Comparison of ENCODE assay signal across 13 mouse cellular contexts in genomic region chr3:52800673-52801072, GRCm38 (mm10).
A peak's percentile ranks its signal among the peaks of the same experiment; 100 is the strongest.
DNase-seq lines count a peak whose midpoint lies in the region; ATAC-seq lines count a peak whose summit lies in the region.
"Had no signal": no experiment of that assay in that cellular context is flagged by ENCODE, and none has a peak within 500 bp of the region (broad histone marks: within the 10 kb centered on the region; RNA-seq: fewer than 3 reads in every experiment).

No protein-coding gene starts in this region.

- H3K27me3 ChIP-seq in kidney, embryonic 15.5 days: no peaks in the 10 kb centered on the region
- H3K27me3 ChIP-seq in neural tube, embryonic 15.5 days (replicated peaks): no peaks in the 10 kb centered on the region
- H3K27me3 ChIP-seq: forebrain, embryonic 15.5 days; liver, embryonic 15.5 days had no signal

- H3K9ac ChIP-seq in kidney, embryonic 15.5 days: no peak overlapping the region
- H3K9ac ChIP-seq in neural tube, embryonic 15.5 days (replicated peaks): no peak overlapping the region
- H3K9ac ChIP-seq: forebrain, embryonic 15.5 days; liver, embryonic 15.5 days had no signal

- H3K4me1 ChIP-seq in kidney, embryonic 15.5 days: no peaks in the 10 kb centered on the region
- H3K4me1 ChIP-seq in neural tube, embryonic 15.5 days: no peaks in the 10 kb centered on the region
- H3K4me1 ChIP-seq: forebrain, embryonic 15.5 days; liver, embryonic 15.5 days had no signal

- H3K4me3 ChIP-seq in kidney, embryonic 15.5 days (replicated peaks): no peak overlapping the region
- H3K4me3 ChIP-seq in neural tube, embryonic 15.5 days (replicated peaks): no peak overlapping the region
- H3K4me3 ChIP-seq: forebrain, embryonic 15.5 days; liver, embryonic 15.5 days had no signal

- no peaks in the 10 kb centered on the region for H3K9me3 ChIP-seq in kidney, embryonic 15.5 days (replicated peaks)
- no peaks in the 10 kb centered on the region for H3K9me3 ChIP-seq in neural tube, embryonic 15.5 days (replicated peaks)
- H3K9me3 ChIP-seq: forebrain, embryonic 15.5 days; liver, embryonic 15.5 days had no signal

- ATAC-seq in kidney, embryonic 15.5 days (replicated peaks; ENCODE audit: low FRiP score): no peak
- ATAC-seq in neural tube, embryonic 15.5 days (ENCODE audit: low FRiP score): no peak
- ATAC-seq: forebrain, embryonic 15.5 days had no signal

- no peak overlapping the region for H3K27ac ChIP-seq in kidney, embryonic 15.5 days
- H3K27ac ChIP-seq in neural tube, embryonic 15.5 days (replicated peaks): no peak overlapping the region
- H3K27ac ChIP-seq: forebrain, embryonic 15.5 days; liver, embryonic 15.5 days had no signal

- H3K4me2 ChIP-seq in kidney, embryonic 15.5 days: no peak overlapping the region
- no peak overlapping the region for H3K4me2 ChIP-seq in neural tube, embryonic 15.5 days
- H3K4me2 ChIP-seq: forebrain, embryonic 15.5 days; liver, embryonic 15.5 days had no signal

- 88% methylated on average over 3 of the region's 3 CpGs for WGBS in kidney, embryonic 15.5 days
- WGBS in neural tube, embryonic 15.5 days: 89% methylated on average over 3 of the region's 3 CpGs

- no peaks in the 10 kb centered on the region for H3K36me3 ChIP-seq in kidney, embryonic 15.5 days
- H3K36me3 ChIP-seq in neural tube, embryonic 15.5 days: no peaks in the 10 kb centered on the region
- H3K36me3 ChIP-seq: forebrain, embryonic 15.5 days; liver, embryonic 15.5 days had no signal

- DNase-seq in kidney, adult 9 months: peak; percentile 22
- peak; percentile 38 to 41 for DNase-seq in spleen, postnatal 36 days (ENCODE audit: low spot score in 2 of 2)
- DNase-seq in spleen, adult 12 weeks (ENCODE audit: low spot score): no peak
- peak; percentile 75 for DNase-seq in induced T-regulatory cell, adult 2 months (ENCODE audit: low read depth)
- DNase-seq in thymus, postnatal 4 days: peak; percentile 30
- DNase-seq in urinary bladder, postnatal 25 days (ENCODE audit: low spot score): no peak
- DNase-seq: cerebellum, postnatal 25 days; heart, postnatal 36 days; kidney, postnatal 10 days had no signal

Comparison
In these comparisons a context has a peak if more than half of its experiments do, and no peak if none do; other contexts are left out.
1. DNase-seq: peak in kidney, adult 9 months (single experiment), spleen, postnatal 36 days (2 of 2), induced T-regulatory cell, adult 2 months (single experiment) and thymus, postnatal 4 days (single experiment); none in spleen, adult 12 weeks (single experiment) and urinary bladder, postnatal 25 days (single experiment).